Mouse (Mus musculus): ENCODE measurements around the gene Cd5. TPM values are rescaled to one million over a fixed set of nuclear protein-coding genes. Genes with fewer than 3 reads are reported as not detected.

Gene Cd5
- total RNA-seq (2021), result 1 to 10 TPM in 1 of 2 experiments, under 1 TPM in 1; 0.87 to 1.1 TPM

DNA sequence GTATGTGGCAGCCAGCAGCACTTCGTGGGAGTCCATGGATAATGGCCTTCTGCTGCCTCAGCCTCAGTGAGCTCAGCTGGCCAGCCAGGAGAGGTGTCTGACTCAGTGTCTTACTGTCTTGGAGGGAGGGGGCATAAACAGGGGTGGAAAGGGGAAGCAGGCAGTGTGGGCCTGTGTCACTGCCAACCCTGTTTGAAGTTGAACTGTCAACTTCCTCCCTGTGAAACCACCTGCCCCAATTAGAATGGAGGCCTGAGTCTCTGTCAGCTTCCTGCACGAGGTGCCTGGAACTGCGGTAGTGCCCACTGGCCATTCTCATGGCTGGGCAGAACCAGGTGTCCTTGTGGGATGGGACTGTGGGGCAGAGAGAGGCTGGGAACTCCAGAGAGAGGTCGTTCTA is at the start of gene Cd5:
TSS of gene Cd5 (minus strand) at position 192 of the 400 bp plus-strand sequence.
- intact Hi-C loops (cut with DNase I), result no loop called here
- no peak for DNase-seq

DNA sequence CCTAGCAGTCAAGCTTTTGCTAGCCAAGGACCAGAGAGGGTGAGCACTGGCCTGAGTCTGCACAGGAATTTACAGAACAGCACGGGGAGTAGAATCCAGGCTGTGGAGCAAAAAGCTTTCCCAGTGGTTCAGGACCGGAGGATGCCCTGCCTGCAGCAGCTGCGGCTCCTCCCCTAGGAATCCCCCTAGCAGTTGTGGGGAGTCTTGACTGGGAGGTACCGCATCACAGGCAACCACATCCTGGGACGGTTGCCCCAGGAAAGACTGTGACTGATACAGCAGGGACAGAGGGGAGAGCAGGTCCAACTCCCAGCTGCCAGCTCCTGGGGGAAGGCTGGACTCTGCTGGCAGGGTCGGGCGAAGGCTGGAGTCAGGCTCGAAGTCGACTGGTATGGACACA is 49.4 kb upstream of the Cd5 start:
- DNase-seq, result no peak
- intact Hi-C loops (cut with DNase I), result loop anchor here (2.0 kb wide), 1 partner anchor 19 kb away; no protein-coding TSS in a partner anchor

DNA sequence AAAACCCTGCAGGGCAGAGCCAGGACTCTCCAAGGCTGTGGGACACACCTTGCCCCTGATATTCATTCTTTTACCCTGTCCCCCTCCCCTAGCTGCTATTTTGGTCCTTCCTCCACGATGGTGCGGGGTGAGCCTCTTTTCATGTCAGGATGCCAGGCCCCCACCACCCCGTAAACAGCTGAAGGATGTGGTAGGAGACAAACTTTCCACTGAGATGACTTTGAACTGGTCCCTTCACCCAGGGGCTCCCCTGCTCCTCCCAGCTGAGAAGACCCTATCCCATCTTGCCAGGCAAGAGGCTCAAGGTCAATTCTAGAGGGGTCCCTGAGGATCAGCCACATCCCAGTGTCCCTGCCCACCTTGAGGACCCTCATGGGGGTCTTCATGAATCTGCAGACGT is 48.6 kb upstream of the Cd5 start:
- intact Hi-C loops (cut with DNase I), result no loop called here
- no peak for DNase-seq

DNA sequence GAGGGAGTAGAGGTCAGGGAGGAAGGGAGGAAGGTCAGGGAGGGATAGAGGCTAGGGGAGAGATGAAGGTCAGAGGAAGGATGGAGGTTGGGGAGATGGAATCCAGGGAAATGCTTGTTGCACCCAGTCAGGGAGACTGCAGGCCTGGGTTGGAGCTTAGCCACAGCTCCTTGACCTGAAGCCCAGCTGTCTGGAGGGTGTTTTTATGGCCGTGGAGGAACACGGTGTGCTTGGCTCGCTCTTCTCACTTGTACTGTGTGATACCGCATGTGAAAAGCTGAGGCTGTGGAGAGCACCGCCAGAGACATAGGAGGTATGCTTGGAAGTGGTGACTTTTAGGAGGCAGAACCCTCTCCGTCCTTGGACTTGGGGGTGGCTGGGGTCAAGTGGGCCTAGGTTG is 48.0 kb upstream of the Cd5 start:
- intact Hi-C loops (cut with DNase I), result no loop called here
- DNase-seq, result no peak

DNA sequence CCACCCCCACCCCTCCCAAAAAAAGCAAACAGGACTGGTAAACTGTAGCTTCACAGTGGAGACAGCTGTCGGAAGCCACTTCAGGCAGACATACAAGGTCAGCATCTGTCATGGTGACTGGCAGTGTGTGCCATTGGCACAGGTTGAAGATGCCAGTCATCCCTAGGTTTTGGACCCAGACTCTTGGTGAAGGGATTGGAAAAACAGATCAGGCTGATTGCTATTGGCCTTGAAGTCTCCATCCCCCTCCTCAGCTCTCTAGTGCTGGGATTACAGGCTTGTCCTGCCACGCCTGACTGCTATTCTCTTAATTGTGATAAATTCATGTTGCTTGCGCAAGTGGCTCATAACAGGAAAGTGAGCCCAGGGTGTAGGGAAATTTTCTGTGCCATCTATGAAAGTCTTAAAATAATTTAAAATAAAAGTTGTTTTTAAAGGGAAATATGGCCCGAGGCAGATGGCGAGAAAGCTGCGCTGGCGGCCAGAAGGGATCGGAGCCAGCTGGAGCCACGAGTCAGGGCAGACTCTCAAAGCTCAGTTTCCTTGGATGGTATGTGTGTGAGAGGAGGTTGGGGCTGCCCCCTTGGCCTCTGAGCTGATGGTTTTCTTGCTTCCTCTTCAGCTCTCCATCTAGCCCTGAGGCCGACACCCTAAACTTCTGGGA is 46.1 kb upstream of the Cd5 start:
- intact Hi-C loops (cut with DNase I), result loop anchor here (5.0 kb wide), 1 partner anchor 68 kb away; no protein-coding TSS in a partner anchor
- DNase-seq, result no peak

DNA sequence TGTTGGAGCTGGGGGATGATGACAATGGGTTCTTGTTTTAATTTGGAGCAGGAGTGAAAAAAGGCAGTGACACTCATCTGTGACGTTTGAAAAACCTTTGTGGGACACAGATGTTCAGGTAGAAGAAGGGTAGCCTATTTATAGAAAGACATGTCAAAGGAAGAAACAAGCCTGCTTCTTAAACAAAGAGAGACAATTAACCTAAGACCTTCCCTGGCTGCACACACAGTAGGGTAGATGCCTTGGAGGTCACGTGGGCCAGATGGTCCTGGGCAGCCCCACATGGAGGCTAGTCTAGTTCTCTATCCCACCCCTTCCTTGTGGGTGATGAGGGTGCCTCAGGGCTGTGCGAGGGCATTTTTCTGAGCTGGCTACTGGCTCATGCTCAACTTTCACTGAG is 45.3 kb upstream of the Cd5 start:
- intact Hi-C loops (cut with DNase I), result loop anchor here (5.0 kb wide), 1 partner anchor 67 kb away; no protein-coding TSS in a partner anchor
- DNase-seq, result no peak

DNA sequence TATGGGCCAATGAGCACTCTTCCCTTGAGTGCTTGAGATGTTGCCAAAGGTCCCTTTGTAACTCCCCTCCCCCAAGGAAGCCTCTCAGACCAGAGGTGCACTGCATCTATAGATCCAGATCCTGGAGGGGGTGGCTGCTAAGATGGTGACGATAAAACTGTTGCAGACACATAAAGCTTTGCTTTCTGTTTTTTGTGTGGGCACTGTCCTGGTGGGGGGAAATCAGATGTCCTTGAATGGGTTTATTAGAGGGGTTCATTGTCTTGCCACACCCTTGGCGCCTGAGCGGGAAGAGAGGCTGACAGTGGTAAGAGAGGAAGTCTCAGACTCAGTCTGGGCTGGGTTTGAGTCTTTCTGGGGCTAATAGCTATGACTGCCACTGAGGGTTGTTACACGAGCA is 44.4 kb upstream of the Cd5 start:
- intact Hi-C loops (cut with DNase I), result loop anchor here (5.0 kb wide), 1 partner anchor 66 kb away; no protein-coding TSS in a partner anchor
- DNase-seq, result no peak

DNA sequence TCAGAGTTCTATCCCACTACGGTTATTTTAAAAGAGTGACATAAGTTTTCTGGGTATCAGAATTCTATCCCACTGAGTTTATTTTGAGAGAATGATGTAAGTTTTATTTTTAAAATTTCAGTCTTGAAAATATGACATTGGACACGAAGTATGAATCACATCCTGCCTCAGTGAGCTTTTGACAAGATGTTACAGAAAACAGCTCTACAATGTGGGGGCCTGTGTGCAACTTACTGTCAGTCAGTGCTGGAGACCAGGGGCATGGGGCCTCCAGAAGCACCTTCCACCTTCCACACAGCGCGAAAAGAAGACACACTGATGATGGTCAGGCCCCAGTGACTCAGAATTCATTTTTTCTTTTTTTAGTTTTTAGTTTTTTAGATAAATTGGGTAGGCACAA is 42.8 kb upstream of the Cd5 start:
- DNase-seq, result no peak
- intact Hi-C loops (cut with DNase I), result loop anchor here (5.0 kb wide), 1 partner anchor 64 kb away; no protein-coding TSS in a partner anchor

DNA sequence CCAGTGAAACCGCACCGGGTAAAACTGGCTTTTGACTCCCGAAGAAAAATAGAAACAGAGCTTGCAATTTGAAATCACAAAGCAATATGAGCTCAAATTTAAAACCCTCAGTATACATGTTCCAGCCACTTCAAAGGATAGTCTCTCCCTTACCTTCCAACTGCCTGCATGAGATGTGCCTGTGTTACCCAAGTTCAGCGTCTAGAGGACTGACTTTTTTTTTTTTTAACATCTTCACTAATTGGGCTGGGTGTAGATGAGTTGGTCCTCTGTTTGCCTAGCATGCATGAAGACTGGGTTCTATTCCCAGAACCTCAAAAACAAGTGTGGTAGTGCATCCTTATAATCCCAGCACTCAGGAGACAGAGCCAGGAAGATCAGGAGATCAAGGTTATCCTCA is 38.1 kb upstream of the Cd5 start:
- no peak for DNase-seq
- intact Hi-C loops (cut with DNase I), result no loop called here

DNA sequence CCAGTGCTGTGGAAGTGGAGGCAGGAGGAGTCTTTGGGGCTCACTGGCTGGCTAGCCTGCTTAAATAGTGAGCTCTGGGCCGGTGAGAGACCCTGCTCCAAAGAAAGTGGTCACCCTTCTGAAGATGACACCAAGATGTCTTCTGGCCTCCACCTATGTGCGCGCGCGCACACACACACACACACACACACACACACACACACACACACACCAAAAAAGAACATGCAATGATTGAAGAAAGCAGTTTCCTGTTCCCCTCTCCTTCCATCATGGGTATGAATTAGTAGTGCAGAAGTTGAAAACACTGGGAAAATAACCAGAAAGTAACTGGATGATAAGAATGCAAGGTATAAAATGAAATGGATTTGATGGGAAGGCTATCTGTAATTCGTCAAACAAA is 35.3 kb upstream of the Cd5 start:
- intact Hi-C loops (cut with DNase I), result no loop called here
- DNase-seq, result no peak

DNA sequence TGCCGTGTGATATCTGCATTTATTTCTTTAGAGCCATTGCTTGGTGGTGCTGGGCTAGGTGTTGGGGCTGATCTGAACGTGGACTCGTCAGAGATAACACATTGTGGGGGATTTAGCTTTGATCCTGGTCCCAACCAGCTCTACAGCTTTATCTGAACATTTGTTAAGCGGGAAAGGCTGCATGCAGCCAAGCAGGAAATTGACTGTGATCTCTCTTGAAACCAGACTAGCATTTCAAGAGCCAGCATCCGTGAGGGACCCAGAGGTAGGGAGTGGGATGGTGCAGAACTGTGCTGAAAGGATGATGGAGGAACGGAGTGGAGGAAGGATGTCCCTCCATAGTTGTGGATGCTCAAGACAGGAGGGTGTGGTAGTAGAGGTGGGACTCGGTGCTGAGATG is 34.6 kb upstream of the Cd5 start:
- intact Hi-C loops (cut with DNase I), result no loop called here
- DNase-seq, result no peak

DNA sequence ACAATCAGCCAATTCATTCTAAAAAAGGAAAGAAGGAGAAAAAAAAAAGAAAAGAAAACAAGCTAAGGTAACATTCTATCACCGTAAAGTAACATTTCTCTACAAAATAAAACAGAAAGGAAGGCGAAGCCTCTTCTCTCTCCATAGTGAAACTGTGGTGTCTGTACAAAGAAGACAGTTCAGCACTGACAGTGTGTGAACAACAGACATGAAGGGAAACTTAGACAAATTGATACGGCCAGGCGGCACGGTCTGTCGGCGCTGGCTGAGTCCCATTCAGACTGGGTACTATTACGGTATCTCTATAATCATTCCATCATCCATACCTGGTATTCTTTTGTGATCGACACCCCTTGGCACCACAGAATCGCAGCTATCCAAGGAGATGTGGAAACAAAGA is 34.1 kb upstream of the Cd5 start:
- DNase-seq, result no peak
- intact Hi-C loops (cut with DNase I), result no loop called here

DNA sequence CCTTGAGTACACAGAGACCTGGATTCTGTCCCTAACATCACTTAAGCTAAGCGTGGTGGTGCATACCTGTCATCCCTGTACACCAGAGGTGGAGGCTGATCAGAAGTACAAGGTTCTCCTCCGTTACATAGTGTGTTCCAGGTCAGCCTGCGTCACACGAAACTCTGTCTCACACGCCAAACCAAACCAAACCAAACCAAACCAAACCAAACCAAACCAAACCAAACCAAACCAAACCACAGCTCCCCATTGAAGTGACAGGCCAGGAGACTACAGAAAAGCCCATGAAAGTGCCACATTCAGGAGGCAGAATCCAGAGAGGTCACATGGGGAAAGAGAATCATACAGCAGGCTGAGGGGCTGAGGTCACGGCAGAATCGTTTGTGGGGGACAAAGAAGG is 33.2 kb upstream of the Cd5 start:
- no peak for DNase-seq
- intact Hi-C loops (cut with DNase I), result no loop called here

DNA sequence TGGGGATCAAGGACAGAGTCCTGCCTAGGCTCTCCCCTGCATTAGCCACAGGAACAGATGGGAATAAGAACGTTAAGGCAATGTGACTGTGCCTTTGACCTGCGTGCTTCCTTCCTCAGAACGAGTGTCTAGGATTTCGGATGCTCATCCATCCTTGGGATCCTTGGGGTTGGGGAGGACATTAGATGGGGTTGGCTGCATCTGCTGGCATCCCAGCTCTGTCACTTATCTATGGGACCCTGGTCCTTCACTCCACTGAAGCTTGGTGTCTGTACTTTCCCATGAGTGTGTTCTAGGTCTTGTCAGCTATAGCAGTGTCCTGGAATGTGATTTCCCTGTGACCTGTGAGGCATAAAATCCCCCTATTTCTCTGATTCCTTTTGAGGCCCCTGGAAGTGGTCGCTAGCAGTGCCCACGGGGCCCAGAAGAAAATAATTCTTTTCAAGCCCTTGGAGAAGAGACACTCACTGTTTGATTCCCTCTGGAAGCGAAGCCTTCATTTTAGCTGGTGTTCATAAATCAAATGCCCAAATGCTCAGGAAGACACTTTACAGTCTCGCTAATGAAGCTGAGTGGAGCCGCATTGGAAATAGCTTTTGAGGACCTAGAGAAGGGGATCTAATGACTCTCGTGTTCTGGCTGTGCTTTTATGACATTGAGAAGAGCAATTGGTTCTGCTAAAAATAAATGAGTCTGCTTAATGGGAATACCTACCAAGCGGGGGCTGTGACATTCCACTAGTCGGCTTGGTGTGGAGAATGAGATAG is 30.8 kb upstream of the Cd5 start:
- no peak for DNase-seq

DNA sequence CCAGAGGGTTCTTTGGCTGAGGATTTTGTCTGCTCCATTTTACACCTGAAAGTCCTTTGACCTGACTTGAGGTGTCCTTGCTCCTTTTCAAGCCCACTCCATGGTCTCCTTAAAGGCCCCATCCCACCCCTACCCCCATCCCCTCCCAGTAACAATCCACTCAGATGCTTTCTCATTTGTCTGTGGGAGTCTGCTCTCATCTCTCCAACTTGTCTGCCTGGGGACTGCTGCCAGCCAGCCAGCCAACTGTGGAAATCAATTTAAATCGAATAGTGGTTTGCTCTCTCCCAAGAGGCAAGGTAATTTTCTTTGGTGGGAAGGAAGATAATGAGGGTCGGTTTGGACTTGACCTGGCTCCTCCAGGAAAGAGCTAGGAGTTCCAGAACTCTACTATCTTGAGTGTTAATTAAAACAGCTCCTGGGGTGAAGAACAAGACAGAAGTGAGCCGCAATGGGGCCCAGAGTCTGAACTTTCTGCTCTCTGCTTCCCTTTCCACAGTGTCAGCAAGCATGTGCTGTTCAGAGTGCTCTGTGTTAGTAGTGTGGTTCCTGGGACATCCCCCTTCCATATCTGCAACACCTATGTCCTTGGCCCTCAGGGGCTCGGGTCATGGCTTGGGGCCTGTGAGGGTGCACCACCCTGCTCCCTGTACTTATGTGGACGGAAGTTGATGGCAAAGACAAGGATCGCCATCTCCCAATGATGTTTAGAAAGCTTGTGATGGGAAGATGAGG is 30.1 kb upstream of the Cd5 start:
- intact Hi-C loops (cut with DNase I), result loop anchor here (2.0 kb wide), 1 partner anchor 20 kb away; no protein-coding TSS in a partner anchor
- no peak for DNase-seq

More for the DNA sequence above, 30.8 kb upstream of the Cd5 start:
- intact Hi-C loops (cut with DNase I), result loop anchor here (2.0 kb wide), 1 partner anchor 19 kb away; no protein-coding TSS in a partner anchor

DNA sequence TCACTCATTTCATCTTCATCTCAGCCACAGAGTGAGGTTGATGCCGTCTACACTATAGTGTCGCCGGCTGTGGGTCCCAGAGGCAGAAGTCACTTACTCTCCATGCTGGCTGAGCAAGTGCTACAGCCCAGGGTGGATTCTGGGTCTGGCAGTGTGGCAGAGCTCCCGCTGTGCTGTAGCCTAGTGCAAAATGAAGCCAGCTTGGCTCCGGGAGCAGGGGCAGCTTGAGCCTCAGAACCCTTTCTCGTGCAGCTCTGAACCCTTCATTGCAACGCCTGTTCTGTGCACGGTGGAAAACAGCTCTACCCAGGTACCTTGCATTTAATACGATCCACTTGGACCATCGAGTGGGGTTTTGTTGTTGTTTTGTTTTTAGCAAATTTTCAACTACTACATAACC is 28.8 kb upstream of the Cd5 start:
- no peak for DNase-seq
- intact Hi-C loops (cut with DNase I), result loop anchor here (2.0 kb wide), 1 partner anchor 21 kb away; no protein-coding TSS in a partner anchor

DNA sequence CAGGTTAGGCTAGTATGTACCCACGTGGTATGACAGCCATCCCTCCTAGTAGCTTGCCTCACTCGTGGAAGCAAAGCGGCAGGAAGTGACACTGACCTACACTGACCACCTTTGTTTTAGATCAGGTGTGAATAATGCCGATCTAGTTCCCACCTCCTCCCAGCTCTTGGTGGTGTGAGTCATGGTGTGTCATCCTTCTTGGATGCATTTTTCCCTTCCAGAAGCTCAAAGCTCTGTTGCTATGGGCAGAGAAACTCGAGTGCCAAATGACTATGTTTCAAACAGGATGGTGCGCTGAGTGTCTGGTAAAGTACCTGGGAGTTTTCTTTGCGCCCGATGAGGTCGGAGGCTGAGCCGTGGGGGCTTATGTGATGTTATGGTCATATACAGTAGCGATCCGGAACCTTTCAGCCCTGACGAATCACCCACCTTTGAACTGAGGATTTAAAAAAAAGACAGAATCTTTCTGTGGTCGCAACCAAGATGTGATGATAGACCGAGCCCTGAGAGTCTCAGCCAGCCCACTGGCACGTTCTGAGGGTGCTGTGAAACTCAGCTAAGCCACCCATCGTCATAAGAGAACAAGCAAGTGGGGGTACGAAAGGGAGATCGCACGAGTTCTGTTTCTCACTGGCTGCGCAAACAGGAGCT is 24.7 kb upstream of the Cd5 start:
- no peak for DNase-seq
- intact Hi-C loops (cut with DNase I), result no loop called here

DNA sequence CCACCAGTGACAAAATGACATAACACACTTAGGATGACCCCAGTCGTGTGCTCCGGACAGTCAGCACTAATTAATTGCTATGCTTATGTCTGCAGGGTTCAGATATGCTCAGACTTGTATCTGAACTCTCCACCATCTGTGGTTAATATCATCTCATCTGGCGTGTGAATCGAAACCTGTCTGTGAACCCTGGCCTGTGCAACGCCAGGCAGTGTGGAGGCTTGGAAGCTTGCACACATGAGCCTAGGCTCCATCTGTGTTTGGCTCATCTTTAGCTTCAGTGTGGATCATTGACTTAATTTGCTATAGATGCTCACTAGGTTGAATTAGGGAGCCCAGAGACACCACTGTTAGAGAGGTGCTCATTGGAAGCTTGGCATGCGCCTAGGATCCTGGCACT is 23.7 kb upstream of the Cd5 start:
- intact Hi-C loops (cut with DNase I), result no loop called here
- DNase-seq, result no peak

DNA sequence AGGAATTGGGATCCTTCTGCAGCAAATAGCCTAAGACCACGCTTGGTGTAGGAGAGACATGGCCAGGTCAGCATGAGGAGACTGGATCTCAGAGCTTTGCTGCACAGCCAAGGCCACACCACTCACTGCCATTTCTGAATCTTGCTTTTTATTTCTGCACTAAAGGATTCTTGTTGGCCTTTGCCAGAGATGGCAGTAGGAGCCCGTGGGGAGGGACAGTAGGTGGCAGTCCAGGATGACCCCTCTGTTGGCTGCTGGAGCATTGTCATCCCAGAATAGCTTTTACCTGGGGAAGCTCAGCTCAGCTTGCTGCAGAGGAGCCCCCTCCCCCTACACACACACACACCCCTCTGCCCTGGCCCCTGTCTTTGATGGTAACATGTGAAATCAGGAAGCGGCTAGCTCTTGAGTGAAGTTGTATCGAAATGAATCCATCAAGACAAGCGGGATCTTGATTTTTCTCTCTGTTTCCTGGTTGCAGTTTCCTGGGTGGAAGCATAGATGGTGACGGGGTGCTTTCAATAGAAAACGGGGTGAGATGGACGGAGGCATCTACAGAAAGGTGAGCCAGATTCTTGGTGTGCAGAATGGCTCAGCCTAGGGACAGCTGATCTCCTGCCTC is 23.1 kb upstream of the Cd5 start:
- DNase-seq, result no peak
- intact Hi-C loops (cut with DNase I), result no loop called here

Data from heart, postnatal 10 days (tissue).